Mouse (Mus musculus) cerebellum, adult 11 months (tissue): ENCODE results near the gene Dph3.

Source experiments
- DNase-seq: peaks from one replicate; pipeline ENCODE4 v3.0.0; 2022

Dph3 gene

DNA sequence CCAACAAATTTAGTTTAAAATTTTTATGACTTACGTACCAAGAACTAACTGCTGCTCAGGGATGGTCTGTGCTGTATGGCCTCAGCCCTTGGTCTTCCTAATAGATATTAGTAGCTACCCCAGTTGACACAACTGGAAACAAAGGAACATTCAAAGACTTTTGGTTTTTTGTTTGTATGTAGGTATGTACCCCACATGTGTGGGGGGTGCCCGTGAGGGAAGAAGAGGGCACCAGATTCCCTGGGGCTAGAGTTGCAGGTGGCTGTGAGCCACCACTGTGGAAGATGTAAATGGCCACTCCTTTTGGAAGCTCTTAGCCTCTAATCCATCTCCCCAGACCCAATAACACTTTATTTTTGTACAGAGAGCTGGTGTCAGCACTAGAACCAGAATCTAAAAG lies 2.1 kb downstream of the Dph3 start:
- no peak for DNase-seq

DNA sequence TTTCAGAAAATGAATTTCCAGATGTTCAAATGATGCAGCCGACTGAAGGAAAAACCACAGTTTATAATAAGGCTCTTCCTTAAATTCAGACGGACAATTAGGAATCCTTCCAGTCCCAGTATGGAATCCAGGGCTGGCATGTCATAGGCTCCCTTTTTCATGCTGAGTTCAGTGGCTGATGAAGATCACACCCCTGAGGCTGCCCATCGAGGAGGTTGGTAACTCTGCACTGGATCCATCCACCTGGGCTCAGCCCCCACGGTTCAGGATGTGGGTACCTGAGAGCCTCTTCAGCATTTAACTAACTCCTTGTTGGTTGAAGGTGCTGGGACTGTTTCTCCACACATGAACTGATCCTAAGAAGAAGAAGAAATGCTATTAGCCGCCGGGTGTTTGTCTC lies 2.6 kb downstream of the Dph3 start:
- no peak for DNase-seq

DNA sequence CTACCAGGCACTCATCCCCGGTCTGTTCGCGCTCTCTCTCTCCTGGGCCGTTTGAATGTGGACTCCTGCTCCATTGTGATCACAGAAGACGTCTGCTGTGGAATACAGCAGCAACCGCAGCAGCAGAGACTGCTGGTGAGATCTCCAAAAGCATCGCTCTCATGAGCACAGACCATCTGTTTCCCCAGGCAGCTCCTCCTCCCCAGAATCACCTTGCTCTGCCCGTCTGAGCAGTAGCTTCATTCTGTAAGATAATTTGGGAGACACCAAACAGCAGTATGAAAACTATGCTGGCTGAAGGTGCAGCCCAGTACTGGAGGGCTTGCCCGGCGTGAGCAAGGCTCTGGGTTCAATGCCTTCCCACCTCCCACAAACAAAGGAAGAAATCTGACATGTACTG lies 4.5 kb downstream of the Dph3 start:
- DNase-seq = no peak

DNA sequence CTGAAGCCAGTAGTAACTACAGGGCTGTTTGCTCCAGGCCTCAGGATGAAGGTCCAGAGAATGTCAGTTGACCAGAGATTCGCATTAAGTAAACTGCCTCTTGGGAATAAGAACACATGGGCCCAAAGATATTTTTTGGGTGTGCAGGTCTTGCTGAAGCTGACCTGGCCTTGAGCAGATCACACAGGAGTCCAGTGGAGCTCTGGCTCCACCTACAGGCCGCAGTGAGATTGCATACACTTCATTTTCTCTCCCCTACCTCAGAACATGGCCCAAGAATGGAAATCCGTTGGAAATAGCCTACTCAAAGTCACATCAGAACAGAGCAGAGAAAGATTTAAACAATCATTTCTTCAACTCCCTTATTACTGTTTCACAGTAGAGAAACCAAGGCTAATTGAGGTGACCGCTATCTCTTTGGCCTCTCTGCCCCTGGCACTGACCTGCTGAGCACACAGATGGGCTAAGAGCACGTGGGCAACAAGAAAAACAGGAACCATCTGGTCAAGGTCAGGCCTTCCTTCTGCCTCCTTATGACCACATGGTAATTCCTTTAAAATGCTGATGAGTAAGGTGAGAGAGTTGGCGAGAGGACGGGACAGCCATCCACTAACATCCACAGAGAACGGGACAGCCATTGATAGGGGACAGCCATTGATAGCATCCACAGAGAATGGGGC lies 8.5 kb downstream of the Dph3 start:
- DNase-seq = peak; percentile 80

DNA sequence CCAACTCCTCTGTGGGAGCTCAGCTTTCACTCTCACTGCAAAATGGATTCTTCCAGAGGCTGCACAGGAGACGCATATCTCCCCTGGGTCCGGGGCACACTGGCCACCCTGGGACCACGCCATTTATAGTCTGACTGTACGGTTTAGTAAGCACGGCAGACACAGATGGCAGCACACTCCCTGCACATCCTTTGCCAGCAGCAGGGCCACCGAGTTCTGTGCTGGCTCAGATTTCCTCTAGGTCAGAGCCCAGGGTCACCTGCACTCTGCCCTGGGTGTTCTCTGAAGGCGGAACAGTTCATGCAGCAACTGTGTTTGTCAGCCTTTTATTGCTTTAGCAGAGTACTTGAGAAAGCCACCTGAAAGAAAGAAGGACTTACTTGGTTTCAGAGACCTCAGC lies 11.6 kb downstream of the Dph3 start:
- no peak for DNase-seq

DNA sequence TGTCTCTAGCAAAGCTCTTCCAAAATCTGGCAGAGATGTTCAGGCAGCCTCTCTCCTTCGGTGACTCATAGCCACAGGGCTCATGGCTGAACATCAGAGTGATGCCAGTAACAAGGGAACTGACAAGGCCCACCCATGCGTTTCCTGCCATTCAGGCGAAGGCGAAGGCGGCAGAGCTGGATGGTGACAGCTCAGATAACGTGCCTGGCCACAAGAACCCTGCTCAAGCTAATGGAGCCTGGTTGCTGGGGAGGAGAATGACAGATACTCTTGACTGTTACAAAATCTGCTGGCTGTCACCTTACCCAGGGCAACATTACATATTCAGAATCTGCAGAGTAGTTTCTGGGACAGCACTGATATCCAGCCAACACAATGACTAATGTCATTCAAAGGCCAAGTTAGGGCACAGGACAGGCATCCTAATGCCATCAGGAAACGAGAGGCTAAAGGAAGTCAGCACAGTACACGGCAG lies 12.3 kb downstream of the Dph3 start:
- no peak for DNase-seq

DNA sequence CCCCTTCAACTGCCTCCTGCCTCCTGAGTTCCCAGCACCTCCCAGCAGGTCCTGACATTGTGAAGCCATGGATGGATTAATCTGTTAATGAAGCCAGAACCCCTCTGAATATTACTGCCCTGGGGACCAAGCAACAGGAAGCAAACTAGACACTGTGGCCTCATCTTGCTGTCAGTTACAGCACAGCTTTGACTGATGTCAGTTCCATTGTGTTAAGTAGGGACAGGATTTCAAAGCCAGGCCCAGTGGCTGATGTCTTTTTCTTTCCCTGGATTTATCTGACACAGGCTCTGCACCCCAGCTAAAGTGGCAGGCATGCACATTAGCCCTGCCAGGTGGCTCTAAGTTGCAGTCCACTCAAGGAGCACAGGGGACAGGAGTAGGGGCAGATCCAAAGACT lies 12.7 kb downstream of the Dph3 start:
- DNase-seq = no peak

DNA sequence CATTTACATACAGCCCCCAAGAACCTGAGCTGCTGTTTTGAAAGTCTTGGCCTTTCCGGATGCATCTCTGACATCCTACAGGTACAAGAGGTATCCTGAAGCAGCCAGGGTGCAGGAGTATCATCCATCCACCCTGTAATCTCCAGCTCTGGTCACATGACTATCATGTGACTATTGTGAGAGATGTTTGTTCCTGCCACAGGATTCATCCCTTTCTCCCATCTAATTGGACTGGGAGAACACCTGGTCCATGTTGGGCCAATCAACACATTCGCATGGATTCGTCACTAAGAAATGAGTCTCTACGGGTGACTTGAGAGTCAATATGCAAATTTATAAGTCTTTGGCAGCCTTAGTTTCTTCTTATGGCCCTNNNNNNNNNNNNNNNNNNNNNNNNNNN lies 24.1 kb downstream of the Dph3 start:
- DNase-seq = no peak

DNA sequence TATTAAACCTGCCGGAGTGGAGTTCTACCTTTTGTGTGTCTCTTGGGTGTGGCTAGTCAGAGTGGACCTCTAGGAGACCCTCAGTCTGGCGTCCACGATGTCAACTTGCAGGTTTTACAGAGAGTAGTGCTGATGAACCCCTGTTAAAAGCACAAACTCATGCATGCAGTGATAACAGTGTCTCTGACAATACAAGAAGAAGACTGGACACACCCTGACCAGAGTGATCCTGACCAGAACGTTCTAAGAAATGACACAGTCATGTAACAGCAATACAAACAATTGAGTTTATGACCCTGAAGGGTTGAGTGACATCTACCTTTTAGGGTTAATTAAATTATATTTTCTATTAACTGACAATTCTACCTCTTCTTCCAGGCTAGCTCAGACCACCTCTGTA lies 27.9 kb downstream of the Dph3 start:
- DNase-seq = no peak

DNA sequence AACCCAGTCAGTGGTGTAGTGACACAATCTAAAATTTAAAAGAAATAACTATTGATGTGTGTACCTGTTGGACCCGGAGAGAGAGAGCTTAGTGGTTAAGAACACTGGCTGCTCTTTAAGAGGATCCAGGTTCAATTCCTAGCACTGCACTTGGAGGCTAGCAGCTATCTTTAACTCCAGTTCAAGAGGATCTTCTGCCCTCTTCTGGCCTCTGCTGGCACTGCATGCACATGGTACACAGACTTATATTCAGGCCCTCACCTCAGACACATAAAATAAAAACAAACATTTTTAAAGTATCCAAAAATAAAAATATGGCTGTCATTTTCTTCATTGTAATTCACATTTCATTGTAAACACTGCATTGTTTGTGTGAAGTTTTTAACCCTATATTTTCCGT lies 28.9 kb downstream of the Dph3 start:
- DNase-seq = no peak

DNA sequence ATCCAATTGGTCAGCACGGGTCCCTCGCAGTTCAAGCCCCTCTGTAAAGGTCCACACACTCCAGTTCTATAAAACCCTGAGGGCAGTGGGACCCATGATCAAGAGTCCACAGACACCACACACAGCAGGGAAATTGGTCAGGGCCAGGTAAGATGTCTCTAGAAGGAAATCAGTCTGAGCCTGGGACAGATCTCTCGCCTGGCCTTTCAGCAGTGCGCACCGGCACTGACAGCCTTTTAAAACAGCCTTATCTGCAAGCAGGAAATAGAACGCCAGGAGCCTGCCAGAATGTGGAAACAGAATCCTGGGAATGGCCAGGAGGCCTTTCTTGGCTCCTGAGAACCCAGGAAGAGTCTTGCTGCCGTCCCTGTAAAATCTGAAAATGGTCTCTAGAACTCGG lies 29.7 kb downstream of the Dph3 start:
- no peak for DNase-seq

DNA sequence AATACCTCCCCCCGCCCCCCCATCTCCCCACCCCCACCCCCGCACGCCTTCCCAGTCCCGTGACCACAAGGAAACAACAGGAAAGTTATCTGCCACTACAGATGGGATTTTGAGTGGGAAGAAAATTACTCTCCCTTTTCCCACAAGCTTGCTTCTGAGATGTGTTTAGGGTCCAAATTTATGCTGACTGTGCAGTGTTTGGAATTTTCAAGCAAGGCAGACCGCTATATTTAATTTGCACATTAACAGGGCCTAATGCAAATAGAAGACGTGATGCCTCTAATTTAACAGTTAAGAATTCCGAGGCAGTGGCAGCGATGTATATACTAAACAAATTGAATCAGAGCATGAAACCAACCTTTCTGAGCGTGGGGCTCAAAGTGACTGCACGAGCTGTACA lies 30.7 kb downstream of the Dph3 start:
- no peak for DNase-seq

DNA sequence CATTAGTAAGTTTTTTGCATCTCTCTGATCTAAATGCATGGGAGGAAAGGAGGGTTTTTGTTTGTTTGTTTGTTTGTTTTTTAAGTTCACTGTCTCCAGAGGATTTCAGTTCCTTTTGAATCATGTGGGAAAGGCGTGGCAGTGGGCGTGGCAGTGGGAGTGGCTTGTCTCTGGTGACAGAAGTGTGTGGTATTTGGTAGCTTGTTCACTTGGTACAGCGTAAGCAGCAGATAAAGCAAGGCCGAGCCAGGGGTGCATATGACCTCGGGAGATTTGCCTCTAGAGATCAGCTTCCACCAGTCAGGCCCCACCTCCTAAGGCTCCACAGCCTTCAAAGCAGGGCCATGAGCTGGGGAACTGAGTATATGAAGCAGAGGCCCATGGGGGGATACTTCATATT lies 31.6 kb downstream of the Dph3 start:
- no peak for DNase-seq

DNA sequence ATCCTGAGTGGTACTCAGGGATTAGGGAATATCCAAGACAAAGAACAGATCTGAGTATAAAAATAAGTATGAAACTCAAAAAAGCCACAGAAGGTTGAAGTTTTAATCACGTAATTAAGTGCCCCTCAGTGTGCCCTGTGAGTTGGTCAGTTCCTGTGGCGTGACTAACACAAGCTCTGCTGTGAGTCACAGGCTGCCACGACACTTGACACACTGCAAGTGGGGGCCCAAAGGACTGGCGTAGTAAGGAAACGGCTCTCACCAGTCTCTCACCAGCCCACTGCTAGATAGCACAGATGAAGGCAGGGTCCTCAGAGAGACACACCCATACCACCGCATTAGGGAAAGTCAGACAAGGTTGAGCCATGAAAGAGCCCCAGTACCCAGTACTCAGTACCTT lies 35.4 kb downstream of the Dph3 start:
- no peak for DNase-seq

DNA sequence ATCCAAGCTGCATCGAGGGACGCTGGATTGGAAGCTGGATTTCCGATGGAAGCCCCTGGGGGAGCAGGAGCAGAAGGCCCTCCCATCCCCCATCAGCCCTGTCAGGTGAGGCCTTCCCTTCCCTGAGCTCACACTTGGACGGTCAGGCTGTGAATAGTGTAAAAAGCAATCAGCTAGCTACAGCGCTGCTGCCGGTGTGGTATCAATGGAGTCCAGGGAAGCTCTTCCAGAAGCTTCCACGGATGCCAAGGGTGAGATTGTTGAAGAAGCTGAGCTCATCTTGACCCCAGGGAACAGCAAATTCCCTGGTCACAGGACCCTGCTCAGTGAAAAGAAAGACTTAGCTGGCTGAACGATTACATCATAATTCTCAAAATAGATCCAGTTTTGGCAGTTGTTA lies 39.2 kb downstream of the Dph3 start:
- no peak for DNase-seq

DNA sequence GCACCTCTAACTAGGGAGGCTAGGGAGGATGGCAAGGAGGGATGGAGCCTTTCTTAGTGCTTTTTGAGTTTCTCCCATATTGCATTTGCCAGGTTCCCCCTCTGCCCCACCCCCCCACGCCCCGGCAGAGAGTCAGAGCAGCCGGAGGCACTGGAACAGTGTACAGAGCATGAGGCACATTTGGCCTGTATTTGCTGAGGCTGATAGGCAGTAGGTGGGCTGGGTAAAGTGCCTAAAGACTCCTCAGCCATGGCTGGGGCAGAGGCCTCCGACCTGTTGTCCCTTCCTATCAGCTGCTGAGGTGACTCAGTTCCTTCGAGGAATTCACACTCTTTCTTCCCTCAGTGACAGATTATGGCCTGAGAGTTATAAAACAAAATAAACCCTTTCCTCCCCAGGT lies 43.4 kb downstream of the Dph3 start:
- DNase-seq = no peak

DNA sequence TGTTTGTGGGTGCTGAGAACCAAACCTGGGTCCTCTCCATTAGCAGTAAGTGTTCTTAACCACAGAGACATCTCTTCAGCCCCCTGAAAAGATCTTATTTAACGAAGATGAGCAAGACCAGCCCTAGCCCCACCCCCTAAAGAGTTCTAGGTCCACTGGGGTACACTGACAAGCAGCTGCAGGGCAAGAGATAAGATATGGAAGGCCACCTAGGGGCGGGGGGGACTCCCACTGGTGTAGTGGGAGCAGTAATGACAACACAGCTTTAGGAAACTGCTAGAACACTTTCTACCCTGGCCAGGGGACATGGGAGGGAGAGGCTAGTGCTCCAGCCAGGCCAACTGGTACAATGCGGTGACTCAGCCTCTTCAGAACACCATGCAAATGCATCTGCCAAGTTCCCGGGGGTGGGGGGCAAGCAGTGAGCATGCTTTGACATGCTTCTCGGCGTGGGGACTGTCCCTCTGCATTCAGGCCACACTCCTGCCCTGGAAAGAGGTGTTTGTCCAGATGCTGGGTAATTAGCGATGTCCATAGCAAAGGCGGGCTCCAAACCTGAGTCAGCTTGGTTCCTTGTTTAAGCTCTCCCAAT lies 47.8 kb downstream of the Dph3 start:
- DNase-seq = no peak

DNA sequence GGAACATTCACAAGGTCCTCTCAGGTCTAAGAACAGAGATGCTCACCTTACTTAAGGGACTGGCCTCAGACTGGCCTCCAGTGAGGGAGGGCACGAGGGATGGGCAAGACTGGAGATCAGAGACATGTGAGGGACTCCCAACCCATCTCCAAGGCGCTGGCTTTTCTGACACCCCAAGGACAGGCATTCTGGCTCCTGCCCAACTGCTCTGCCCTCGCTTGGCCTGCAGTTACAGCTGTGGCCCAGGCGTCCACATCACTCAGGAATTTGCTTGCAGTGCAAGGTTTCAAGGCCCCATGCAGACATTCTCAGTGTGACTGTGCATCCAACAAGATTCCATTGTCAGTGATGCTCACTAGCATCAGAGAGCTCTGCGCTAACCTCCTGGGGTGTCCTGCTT lies 49.0 kb downstream of the Dph3 start:
- no peak for DNase-seq

DNA sequence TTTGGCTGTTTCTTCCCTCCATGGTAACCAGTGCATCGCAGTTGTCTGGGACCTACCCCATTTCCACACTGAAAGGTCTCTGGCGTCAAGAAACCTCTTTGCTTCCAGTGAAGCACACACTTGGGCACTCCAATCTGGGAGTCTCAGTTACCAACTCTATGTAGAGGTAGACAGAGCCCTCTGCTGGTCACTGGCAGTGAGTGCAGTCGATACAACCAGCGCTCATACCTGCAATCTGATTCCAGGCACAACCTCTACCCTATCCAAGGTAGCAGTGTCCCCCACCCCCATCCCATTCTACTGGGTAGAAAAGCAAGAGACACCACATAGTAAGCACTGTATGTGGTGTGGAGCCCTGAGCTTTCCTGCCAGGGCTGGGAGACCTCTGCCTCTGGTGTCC lies 53.0 kb downstream of the Dph3 start:
- peak; percentile 78 for DNase-seq
